Mouse (Mus musculus): ENCODE measurements around the gene Haus3.

The Haus3 gene

GRCm38 (mm10) chr5:34186391-34186790 lies 17.1 kb upstream of the Haus3 start:
- no peak for DNase-seq

DNA sequence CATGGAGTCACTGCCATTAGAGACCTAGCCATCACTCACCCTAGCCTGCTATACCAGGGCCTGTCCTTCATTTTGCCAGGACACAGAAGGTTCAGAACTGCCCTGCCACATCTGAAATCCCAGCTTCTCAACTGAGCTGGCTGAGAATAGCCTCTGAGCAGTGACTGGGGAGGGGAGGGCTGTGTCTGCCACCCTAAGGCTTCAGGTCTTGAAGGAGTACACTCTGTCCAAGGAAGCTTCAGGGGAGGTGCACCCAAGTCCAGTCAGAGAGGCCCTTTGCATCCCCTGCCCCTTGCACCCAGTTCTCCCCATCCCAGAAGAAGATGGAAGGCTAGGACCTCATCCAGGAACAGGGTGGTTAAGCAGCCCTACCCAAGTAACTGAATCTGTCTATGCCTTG lies 16.5 kb upstream of the Haus3 start:
- DNase-seq = no peak

- DNase-seq = peak in 1 of 2 experiments; percentile 1
Observed at GRCm38 (mm10) chr5:34185051-34185580, 15.8 kb upstream of the Haus3 start.

DNA sequence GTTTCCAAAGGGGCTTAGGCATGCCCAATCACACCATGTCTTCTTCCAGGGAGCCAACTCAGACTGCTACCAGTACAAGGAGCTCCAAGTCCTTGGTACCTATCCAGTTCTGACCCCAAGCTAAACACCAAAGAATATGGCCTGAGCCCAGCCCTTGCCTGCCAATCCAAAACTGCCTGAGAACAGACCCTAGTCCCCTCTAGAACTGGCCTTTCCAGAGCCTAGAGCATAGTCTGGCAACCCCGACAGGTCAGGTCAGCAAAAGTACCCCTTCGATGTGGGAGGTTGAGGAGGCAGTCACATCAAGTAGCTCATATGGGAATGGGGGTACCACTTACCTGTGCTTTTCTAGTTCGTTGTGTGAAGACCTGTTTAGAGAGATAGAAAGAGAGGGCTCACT lies 14.6 kb upstream of the Haus3 start:
- DNase-seq = peak in 1 of 2 experiments; percentile 1

GRCm38 (mm10) chr5:34183156-34183880 lies 14.0 kb upstream of the Haus3 start:
- peak; percentile 54 to 64 for DNase-seq

- DNase-seq = peak in 1 of 2 experiments; percentile 60
Observed at GRCm38 (mm10) chr5:34182486-34182885, 13.2 kb upstream of the Haus3 start.

DNA sequence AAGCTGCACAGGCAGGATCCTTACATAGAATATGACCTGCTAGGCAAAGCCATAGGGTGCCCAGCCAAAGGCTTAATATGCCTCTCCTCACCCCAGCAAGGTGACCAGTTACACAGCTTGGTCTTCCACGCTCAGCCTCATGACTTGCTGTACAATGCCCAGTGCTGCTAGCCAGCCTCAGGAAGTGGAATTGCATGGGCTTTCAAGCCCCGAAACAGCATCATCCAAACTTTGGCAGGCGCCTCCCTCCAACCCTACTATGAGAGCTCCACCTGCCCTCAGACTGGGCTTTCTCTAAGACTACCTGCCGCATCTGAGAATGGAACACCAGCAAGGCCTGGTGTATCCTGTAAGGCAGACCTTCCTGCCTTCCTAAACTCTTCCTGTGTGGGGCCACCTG lies 8.5 kb upstream of the Haus3 start:
- DNase-seq = no peak

DNA sequence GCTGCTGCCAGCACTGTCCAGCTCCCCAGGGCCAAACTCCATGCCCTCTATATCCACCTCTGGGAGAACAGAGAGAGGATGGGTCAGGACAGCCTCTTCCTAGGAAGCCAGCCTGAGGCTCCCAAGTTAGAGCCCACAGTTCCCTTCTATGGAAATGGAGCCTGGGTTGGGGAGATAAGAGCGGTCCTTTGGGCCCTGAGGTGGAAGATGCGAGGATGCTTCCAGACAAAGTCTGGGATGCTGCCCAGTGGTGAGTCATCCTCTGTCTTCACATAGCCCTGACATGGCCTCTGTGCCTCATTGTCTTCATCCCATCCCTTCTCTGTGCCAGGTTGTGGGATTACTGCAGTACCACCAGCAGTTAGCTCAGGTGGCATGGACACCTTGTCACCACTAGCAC lies 7.8 kb upstream of the Haus3 start:
- DNase-seq = no peak

DNA sequence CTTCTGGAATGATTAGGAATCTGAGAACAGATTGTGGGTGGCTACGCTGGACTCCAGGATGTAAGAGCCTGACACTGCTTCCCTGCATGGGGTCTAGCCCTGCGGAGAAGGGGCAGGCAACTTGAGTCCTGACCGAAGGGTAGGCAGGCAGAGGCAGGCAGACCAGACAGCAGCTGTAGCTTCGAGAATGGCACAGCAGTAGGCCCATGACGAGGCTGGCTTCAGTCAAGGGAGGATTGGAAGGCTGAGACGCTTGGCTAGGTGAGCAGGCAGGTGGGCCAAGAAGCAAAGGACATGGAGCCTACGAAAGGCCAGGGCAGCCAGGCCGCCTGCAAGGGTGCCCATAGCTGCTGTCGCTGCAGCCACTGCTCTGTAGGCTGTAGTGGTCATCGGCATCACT lies 7.4 kb upstream of the Haus3 start:
- no peak for DNase-seq

- no peak for DNase-seq
Observed at GRCm38 (mm10) chr5:34175403-34175694, 6.0 kb upstream of the Haus3 start.

DNA sequence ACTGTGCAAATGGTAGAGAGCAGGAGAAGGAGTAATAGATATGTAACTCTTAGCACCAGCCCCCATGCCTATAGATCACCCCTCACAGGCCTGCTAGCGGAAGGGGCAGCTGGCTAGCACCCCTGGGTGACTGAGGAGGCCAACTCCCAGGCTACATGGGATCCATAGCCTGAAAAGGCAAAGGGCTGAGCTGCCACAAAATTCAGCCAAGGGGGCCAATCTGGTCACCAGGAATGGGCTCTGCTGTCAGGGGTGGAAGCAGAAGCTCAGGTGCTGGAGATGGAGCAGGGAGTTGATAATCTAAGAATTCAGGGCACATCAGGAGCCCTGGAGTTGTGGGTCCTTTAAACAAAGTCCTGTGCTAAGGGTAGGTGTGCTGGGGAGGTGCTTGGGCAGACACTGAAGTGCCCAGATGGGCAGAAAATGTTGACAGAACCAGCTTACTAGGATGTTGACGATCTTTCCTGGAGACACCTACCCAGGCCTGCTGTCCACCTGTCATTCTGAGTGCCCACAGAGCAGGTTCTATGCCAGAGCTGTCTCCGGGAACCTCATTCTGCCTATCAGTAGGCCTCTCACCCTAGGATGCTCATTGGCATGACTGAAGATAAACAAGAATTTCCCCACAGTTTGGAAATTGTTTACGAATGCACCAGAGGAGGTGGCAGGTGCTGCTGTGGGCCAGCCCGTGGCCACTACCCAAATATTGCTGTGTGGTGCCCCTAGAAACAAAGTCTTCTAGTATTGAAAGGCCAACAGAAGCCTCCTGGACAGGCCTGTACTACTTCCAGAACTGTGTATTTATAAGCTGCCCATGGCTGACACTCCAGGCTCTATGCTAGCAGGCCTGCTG lies 5.4 kb upstream of the Haus3 start:
- DNase-seq = no peak

- DNase-seq = no peak
Observed at GRCm38 (mm10) chr5:34174021-34174420, 4.7 kb upstream of the Haus3 start.

DNA sequence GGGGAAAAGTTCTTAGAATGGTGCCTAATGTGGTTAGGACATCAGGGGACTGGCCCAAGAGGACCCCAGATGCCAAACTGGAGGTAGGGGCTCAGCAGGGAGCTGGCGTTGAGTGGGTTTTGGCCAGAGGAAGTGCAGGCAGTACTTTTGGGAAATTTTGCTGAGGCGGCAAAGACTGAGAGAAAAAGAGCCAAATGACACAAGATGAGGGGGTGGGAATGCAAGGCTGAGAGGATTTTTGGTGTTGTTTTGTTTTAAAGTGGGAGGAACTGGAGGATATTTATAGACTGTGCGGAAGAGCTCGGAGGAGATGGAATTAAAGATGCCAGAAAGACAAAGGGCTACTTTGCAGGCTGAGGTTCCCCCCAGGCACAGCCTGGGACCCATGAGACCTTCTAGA lies 1.4 kb upstream of the Haus3 start:
- DNase-seq = no peak

GRCm38 (mm10) chr5:34169954-34170353 lies 627 bp upstream of the Haus3 start:
- no peak for DNase-seq

- no peak for DNase-seq
Observed at GRCm38 (mm10) chr5:34167857-34168256, 1.5 kb downstream of the Haus3 start.

GRCm38 (mm10) chr5:34165793-34166192 lies 3.5 kb downstream of the Haus3 start:
- no peak for DNase-seq

DNA sequence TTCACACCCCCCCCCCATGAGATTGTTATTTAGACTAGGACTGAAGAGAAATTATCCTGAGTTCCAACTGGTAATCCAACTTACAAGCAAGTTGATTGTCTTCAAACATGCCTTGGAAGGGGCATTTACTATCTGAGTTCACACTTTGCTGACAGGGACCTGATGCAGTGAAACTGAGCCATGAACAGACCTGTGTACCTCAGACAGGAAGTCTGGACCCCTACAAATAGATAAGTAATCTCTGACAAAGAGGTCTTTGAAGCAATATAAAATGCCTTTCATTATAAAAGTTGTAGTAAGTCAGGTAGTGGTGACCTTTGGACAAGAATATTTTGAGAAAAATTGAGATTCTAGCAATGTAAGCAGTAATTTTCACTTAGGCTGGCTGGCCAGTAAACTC lies 20.9 kb downstream of the Haus3 start:
- no peak for DNase-seq

- no peak for DNase-seq
Observed at GRCm38 (mm10) chr5:34147554-34147953, 21.8 kb downstream of the Haus3 start.

- DNase-seq = peak; percentile 14 to 41
Observed at GRCm38 (mm10) chr5:34139751-34140150, 29.6 kb downstream of the Haus3 start.

- DNase-seq = no peak
Observed at GRCm38 (mm10) chr5:34132731-34133130, 36.6 kb downstream of the Haus3 start.

- no peak for DNase-seq
Observed at GRCm38 (mm10) chr5:34124131-34124530, 45.2 kb downstream of the Haus3 start.

GRCm38 (mm10) chr5:34119121-34119856 lies 50.0 kb downstream of the Haus3 start:
- DNase-seq = no peak

DNA sequence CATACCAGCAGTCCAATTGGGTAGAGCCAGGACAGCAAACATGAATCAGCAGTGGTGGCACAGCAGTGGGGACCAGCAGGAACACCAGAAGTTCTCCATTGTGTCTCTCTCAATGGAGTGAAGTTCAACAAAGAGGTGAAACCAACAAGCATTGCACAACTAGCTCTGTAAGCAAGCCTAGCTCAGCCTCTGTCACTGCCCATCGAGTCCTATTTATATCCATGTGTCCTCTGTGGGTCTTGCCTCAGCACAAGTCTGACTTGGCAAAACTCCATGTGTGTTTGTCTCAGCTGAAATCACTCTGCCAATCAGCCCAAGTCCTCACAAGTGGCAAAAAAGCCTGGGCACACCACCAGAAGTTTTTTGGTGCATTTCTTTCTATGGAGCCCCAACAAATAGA lies 63.6 kb downstream of the Haus3 start:
- DNase-seq = peak in 1 of 2 experiments; percentile 2
